Mouse (Mus musculus) heart, embryonic 14.5 days (tissue): Measurements from ENCODE around the gene Trnp1. TPM values are rescaled to one million over a fixed set of nuclear protein-coding genes. Genes with fewer than 3 reads are reported as not detected.
"Not testable (repeated sequence)": the region's sequence is repeated elsewhere in the genome, so short reads cannot be mapped to it uniquely, and the experiment has no call there.

Source experiments
- ATAC-seq: fragments of 200-750 bp; cut with Nextera tagmentation; 2 replicates; pipeline ENCODE4 v1.8.0; 2017; ENCODE audit warnings: low read depth, moderate TSS enrichment; ENCODE audit not compliant: insufficient number of reproducible peaks, insufficient read depth, low FRiP score
- H3K27ac ChIP-seq, 2 experiments: fragments of 200-500 bp in 1 of 2; fragments of 300-500 bp in 1 of 2; sonication (generic) in 1 of 2; replicated peaks in 1 of 2; 2 replicates each; pipeline ENCODE4 v1.5.1; 2012 to 2014; ENCODE audit warnings: low read depth in 2 of 2, low read length in 2 of 2, control low read depth in 1 of 2, mild to moderate bottlenecking in 1 of 2, mixed read lengths in 1 of 2; ENCODE audit not compliant: control insufficient read depth in 1 of 2, insufficient read depth in 1 of 2
- H3K27me3 ChIP-seq: fragments of 300-500 bp; sonication (generic); 2 replicates; pipeline ENCODE4 v1.6.1; 2014; ENCODE audit warnings: mild to moderate bottlenecking, low read length, control low read depth; ENCODE audit not compliant: control insufficient read depth, insufficient read depth
- H3K36me3 ChIP-seq: fragments of 300-500 bp; sonication (generic); 2 replicates; pipeline ENCODE4 v1.6.1; 2014; ENCODE audit warnings: mild to moderate bottlenecking, control low read depth, low read length, mixed read lengths; ENCODE audit not compliant: control insufficient read depth, insufficient read depth
- H3K4me1 ChIP-seq, 2 experiments: fragments of 200-500 bp in 1 of 2; fragments of 300-500 bp in 1 of 2; sonication (generic) in 1 of 2; 2 replicates each; pipeline ENCODE4 v1.6.1; 2012 to 2014; ENCODE audit warnings: low read length in 2 of 2, control low read depth in 1 of 2, mixed read lengths in 1 of 2; ENCODE audit not compliant: control insufficient read depth in 2 of 2, insufficient read depth in 2 of 2
- H3K4me2 ChIP-seq: fragments of 300-500 bp; sonication (generic); 2 replicates; pipeline ENCODE4 v1.6.1; 2014; ENCODE audit warnings: mild to moderate bottlenecking, low read length
- H3K4me3 ChIP-seq, 2 experiments: fragments of 200-500 bp in 1 of 2; fragments of 300-500 bp in 1 of 2; sonication (generic) in 1 of 2; 2 replicates each; pipeline ENCODE4 v1.5.1; 2012 to 2014; ENCODE audit warnings: low read length in 2 of 2, mild to moderate bottlenecking in 2 of 2, control low read depth in 1 of 2, low read depth in 1 of 2, moderate library complexity in 1 of 2; ENCODE audit not compliant: control insufficient read depth in 1 of 2, insufficient read depth in 1 of 2
- H3K9ac ChIP-seq: fragments of 300-500 bp; sonication (generic); 2 replicates; pipeline ENCODE4 v1.6.1; 2014; ENCODE audit warnings: mild to moderate bottlenecking, low read length
- H3K9me3 ChIP-seq: fragments of 300-500 bp; sonication (generic); 2 replicates; pipeline ENCODE4 v1.6.1; 2016; ENCODE audit warnings: low read length, control low read depth; ENCODE audit not compliant: control insufficient read depth
- WGBS: fragments of 180-500 bp; shearing (Covaris S2); extraction: QIAGEN DNeasy Blood & Tissue Kit; methylation state at CpG from one replicate; pipeline ENCODE4 v1.1.7; 2014; 5-methylcytosine and 5-hydroxymethylcytosine counted together
- polyA plus RNA-seq: library from polyadenylated mRNA; unstranded; fragments of >200 nt; fragmentation: Nextera tagmentation; extraction: Ambion mirVana; gene quantifications from 2 replicates; pipeline ENCODE4 v1.2.1, GENCODE M21; 2014

Trnp1 gene
- polyA plus RNA-seq, 1 experiment from 2014 or later: 1.2 TPM

DNA sequence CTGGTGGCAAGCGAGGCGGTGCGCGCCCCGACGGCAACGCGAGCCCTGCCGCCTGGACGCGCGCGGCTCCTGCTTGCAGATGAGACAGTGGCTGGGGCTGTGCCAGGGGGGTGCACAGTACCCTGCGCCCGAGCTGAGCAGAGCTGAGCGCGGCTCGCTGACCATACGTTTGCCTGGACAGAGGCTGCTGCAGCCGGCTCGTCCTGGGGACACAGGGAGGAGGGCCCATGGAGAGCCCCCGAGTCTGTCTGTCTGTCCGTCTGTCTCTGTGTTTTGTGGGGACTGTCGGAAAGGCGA is 21.0 kb upstream of the Trnp1 start:
- H3K4me2 ChIP-seq: peak overlapping the region; percentile 81
- peak overlapping the region; percentile 45 to 48 for H3K4me3 ChIP-seq
- no peak for ATAC-seq
- H3K4me1 ChIP-seq: peaks cover 0 to 9% of the 10 kb centered on the region in 2 experiments; a peak in 2 of 4 replicates
- H3K27ac ChIP-seq: no peak overlapping the region
- WGBS: 6% methylated on average over 25 of the region's 25 CpGs
- peaks cover 39% of the 10 kb centered on the region for H3K27me3 ChIP-seq
- H3K9me3 ChIP-seq: no peaks in the 10 kb centered on the region
- no peaks in the 10 kb centered on the region for H3K36me3 ChIP-seq
- peak overlapping the region; percentile 57 for H3K9ac ChIP-seq

DNA sequence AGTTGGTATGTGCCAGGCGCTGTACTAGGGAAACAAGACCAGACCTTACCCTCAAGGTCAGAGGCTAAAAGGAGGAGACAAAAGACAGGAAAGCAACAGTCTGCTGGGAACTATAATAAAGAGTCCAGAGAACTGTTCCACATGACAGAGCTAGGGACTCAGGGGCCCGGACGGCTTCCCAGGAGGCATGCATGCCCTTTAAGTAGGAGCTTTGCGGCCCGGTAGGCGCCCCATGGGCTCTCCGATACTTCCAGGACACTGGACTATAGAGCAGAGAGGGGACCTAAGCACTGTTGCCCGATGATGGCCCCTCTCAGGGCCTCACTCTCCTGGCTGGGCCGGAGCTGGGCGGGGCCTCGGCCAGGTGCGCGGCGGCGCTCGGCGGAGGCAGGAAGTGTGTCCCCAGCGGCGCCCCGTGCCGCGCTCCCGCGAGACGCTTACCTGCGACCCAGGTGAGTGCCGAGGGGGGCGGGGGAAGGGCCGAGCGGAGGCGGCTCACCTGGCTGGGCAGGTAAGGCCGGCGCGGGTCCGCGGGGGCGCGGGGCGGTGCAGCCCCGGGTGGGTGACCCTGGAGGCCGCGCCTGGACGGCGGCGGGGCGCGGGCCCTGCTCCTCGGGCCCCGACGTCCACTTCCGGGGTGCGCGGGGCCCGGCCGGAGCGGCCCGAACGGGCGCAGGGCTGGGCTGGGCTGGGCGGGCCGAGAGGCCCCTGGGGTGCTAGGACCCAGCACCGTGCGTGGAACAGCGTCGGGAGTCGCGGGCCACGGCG is 20.4 kb upstream of the Trnp1 start, which contains the start of gene Kdf1:
TSS of gene Kdf1 (plus strand) at position 363 of the 768 bp plus-strand sequence.
- Histone ChIP-seq H3K9me3 (no peaks in the 10 kb centered on the region), H3K9ac (peak within 1 kb of the TSS; percentile 57), H3K4me1 (peaks cover 0 to 9% of the 10 kb centered on the region in 2 experiments; a peak in 2 of 4 replicates), H3K4me3 (peak within 1 kb of the TSS; percentile 45 to 48), H3K36me3 (no peaks in the 10 kb centered on the region), H3K27ac (no peak within 1 kb of the TSS), H3K27me3 (peaks cover 39% of the 10 kb centered on the region), H3K4me2 (peak within 1 kb of the TSS; percentile 81)
- ATAC-seq: no peak
- WGBS: 3% methylated on average over 62 of the region's 69 CpGs

DNA sequence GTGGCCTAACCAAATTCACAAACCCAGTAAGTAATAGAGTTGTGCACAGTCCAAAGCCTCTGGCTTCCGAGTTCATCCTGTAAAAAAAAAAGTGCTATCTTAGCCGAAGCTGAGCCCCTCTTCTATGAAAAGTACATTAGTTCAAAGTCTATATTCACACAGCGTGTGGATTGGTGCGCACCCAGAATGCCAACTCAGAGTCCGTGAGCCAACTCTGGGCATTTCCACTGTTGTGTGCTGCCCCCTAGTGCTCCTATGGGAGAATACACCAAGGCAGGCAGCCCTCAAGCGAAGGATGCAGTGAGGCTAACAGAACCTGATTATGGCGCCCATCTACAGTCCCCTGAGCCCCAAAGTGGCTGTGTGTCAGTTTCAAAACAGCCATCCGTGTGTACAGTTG is 14.6 kb upstream of the Trnp1 start:
- Histone ChIP-seq H3K9me3 (no peaks in the 10 kb centered on the region), H3K4me1 (no peaks in the 10 kb centered on the region), H3K27ac (no peak overlapping the region), H3K36me3 (no peaks in the 10 kb centered on the region), H3K4me3 (no peak overlapping the region), H3K27me3 (peaks cover 7% of the 10 kb centered on the region), H3K9ac (no peak overlapping the region), H3K4me2 (no peak overlapping the region)
- ATAC-seq: no peak
- WGBS: 13% methylated on average over 8 of the region's 8 CpGs

DNA sequence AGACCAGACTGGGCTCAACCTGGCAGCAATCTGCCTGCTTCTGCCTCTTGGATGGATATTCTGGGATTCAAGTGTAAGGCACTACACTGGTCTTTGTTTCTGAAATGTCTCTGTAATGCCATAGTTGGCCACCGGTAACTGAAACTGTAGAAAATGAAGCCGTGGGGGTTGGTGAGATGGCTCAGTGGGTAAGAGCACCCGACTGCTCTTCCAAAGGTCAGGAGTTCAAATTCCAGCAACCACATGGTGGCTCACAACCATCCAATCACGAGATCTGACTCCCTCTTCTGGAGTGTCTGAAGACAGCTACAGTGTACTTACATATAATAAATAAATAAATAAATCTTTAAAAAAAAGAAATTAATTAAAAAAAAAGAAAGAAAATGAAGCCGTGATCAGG is 14.2 kb upstream of the Trnp1 start:
- ATAC-seq, H3K9ac ChIP-seq, H3K4me3 ChIP-seq, H3K27ac ChIP-seq, H3K36me3 ChIP-seq, H3K4me1 ChIP-seq, H3K9me3 ChIP-seq, H3K4me2 ChIP-seq, H3K27me3 ChIP-seq: not testable (repeated sequence)
- 47% methylated on average over 4 of the region's 5 CpGs for WGBS

DNA sequence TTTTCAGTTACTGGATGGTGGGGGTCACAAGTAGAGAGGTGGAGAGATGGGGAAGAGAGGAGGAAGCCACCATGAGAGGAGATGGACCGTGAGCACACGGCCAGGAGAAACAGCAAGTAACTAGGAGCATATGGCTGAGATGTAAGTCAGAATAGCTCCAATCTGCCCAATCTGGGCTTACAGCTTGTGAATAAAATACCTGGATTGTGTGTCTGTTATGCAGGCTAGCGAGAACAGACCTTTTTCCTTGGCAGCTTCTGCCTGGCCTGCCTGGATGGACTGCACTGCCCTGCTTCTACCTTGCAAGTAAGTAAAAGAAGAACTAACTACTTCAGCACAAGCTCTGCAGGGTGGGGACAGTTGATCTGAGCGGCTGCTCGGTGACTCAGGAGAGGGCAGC is 12.7 kb upstream of the Trnp1 start:
- Histone ChIP-seq H3K9ac (no peak overlapping the region), H3K27ac (no peak overlapping the region), H3K36me3 (no peaks in the 10 kb centered on the region), H3K9me3 (no peaks in the 10 kb centered on the region), H3K27me3 (peaks cover 18% of the 10 kb centered on the region), H3K4me2 (no peak overlapping the region), H3K4me1 (no peaks in the 10 kb centered on the region), H3K4me3 (no peak overlapping the region)
- ATAC-seq: no peak
- 77% methylated on average over 5 of the region's 5 CpGs for WGBS

DNA sequence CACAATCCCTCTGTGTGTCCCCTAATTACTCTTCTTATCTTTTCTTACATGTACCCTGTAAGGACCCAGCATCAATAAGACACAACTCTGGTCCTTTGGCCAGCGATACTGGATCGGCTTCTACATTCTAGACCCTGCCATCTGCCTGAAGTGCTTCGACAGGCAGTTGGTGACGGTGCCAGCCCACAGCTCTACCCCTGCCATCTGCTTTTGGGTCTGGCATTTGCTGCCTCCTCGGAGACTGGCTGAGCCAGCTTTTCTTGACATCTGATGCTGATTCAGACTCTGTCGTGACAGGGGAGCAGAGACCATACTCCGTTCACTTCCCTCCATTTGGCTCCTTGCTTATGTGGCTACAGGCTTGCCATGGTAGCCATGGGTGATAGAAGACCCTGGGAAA is 10.6 kb upstream of the Trnp1 start:
- Histone ChIP-seq H3K27ac (no peak overlapping the region), H3K36me3 (no peaks in the 10 kb centered on the region), H3K27me3 (peaks cover 36% of the 10 kb centered on the region), H3K9ac (no peak overlapping the region), H3K9me3 (no peaks in the 10 kb centered on the region), H3K4me1 (no peaks in the 10 kb centered on the region), H3K4me3 (no peak overlapping the region), H3K4me2 (no peak overlapping the region)
- 87% methylated on average over 7 of the region's 7 CpGs for WGBS
- ATAC-seq: no peak

DNA sequence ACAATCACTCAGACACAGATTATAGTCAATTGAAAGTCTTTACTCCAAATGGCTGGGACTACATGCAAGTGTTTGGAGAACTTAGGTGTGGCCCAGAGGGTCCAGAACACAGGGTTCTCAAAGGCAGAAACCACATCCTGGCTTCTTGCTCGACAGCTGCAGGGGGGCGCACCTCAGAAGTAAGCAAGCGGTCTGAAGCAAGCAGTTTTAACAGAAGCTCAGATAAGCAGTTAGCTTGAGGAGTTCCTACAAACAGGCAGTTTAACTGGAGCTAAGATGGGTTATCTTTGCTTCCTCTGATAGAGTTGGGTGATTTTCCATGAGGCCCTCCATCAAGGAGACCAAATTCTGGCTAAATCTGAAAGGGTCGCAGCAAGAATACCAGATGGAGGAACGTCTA is 8.2 kb upstream of the Trnp1 start:
- Histone ChIP-seq H3K27me3 (peaks cover 43% of the 10 kb centered on the region), H3K4me2 (no peak overlapping the region), H3K4me3 (no peak overlapping the region), H3K4me1 (no peaks in the 10 kb centered on the region), H3K9ac (no peak overlapping the region), H3K36me3 (no peaks in the 10 kb centered on the region), H3K27ac (no peak overlapping the region), H3K9me3 (no peaks in the 10 kb centered on the region)
- no peak for ATAC-seq
- WGBS: 50% methylated on average over 5 of the region's 5 CpGs
